Mouse (Mus musculus) CH12.LX (cell line): ENCODE measurements around the gene Mdga1.

Experiments
- CHD2 ChIP-seq: IDR thresholded peaks from 2 replicates; pipeline ENCODE4 v1.6.1; 2011; ENCODE audit warnings: low read length, improper control_type of control experiment
- CTCF ChIP-seq, 2 experiments: IDR thresholded peaks in 1 of 2; conservative IDR thresholded peaks in 1 of 2; 2 replicates each; pipeline ENCODE4 v1.5.1; 2011 to 2012; ENCODE audit warnings: low read depth in 2 of 2, low read length in 2 of 2, improper control_type of control experiment in 1 of 2, inconsistent platforms in 1 of 2, mild to moderate bottlenecking in 1 of 2, moderate library complexity in 1 of 2
- EP300 ChIP-seq: IDR thresholded peaks from 2 replicates; pipeline ENCODE4 v1.6.1; 2011; ENCODE audit warnings: low read length, improper control_type of control experiment
- MAX ChIP-seq: IDR thresholded peaks from 2 replicates; pipeline ENCODE4 v1.6.1; 2011; ENCODE audit warnings: low read length, improper control_type of control experiment
- MXI1 ChIP-seq: IDR thresholded peaks from 2 replicates; pipeline ENCODE4 v1.6.1; 2011; ENCODE audit warnings: mild to moderate bottlenecking, low read depth, low read length, improper control_type of control experiment
- POLR2A ChIP-seq: IDR thresholded peaks from 2 replicates; pipeline ENCODE4 v1.6.1; 2011; ENCODE audit warnings: low read depth, mild to moderate bottlenecking, improper control_type of control experiment, low read length
- RAD21 ChIP-seq: IDR thresholded peaks from 2 replicates; pipeline ENCODE4 v1.6.1; 2011; ENCODE audit warnings: low read depth, mild to moderate bottlenecking, low read length, improper control_type of control experiment, moderate library complexity
- SMC3 ChIP-seq: IDR thresholded peaks from 2 replicates; pipeline ENCODE4 v1.6.1; 2011; ENCODE audit warnings: low read depth, low read length, improper control_type of control experiment
- ZNF384 ChIP-seq: IDR thresholded peaks from 2 replicates; pipeline ENCODE4 v1.6.1; 2012; ENCODE audit warnings: low read depth, low read length, improper control_type of control experiment, inconsistent platforms

DNA sequence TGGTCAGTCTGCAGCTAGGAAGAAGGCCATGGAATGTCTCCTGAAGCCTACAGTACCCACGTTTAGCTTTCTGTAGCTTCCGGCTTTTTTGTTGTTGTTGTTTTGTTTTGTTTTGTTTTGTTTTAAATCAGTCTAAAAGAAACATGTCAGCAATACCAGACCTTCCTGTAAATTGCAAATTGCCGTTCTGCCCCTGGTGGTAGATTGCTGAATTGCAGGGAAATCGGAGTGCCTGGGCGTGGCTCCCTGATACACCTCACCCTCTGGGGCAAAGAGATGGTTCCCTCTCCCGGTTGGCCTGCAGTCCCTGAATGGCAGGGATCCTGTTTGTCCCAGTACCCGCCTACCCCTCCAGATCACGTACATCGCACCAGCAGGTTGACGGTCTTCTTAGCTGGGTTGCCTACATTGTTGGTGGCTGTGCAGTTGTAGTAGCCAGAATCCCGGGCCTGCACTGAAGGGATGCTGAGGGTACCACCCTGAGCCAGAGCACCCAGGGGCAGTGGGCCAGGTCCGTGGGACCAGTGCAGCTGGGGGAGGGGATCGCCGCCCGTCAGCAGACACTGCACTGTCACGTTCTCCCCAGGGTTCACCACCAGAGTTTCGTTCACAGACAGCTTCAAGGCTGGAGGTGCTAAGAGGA lies 121.0 kb downstream of the Mdga1 start:
- TF ChIP-seq POLR2A (no peak), CTCF (conservative IDR thresholded peaks at IDR 0.05 in 1 of 2, IDR thresholded peaks at IDR 0.05 in 1 of 2; ENCODE audit: low read depth in 2 of 2, low read length in 2 of 2) (peak; percentile 72 to 76), ZNF384 (no peak), MAX (no peak), CHD2 (no peak), SMC3 (peak; percentile 22), MXI1 (no peak), EP300 (no peak), RAD21 (peak; percentile 39)
